Mouse (Mus musculus) left cerebral cortex, adult 11 months (tissue): ENCODE results near the gene Gmppb.

Experiments
- DNase-seq: peaks from one replicate; pipeline ENCODE4 v3.0.0; 2022; ENCODE audit warnings: low spot score

Gene Gmppb

GRCm38 (mm10) chr9:108051184-108051930 is 2.3 kb downstream of the Gmppb start:
- no peak for DNase-seq

GRCm38 (mm10) chr9:108051931-108052220 is 2.8 kb downstream of the Gmppb start:
- no peak for DNase-seq

GRCm38 (mm10) chr9:108052411-108052810 is 3.4 kb downstream of the Gmppb start:
- DNase-seq: no peak

- DNase-seq: peak; percentile 94
Measured at GRCm38 (mm10) chr9:108052885-108053664, 4.0 kb downstream of the Gmppb start, which contains the start of gene Amigo3. Gene Amigo3 (plus strand): TSS chr9:108053159.

- DNase-seq: no peak
Measured at GRCm38 (mm10) chr9:108053665-108054225, 4.7 kb downstream of the Gmppb start.

GRCm38 (mm10) chr9:108054331-108055040 is 5.4 kb downstream of the Gmppb start:
- no peak for DNase-seq

GRCm38 (mm10) chr9:108055061-108055460 is 6.0 kb downstream of the Gmppb start:
- no peak for DNase-seq

- no peak for DNase-seq
Measured at GRCm38 (mm10) chr9:108055661-108056237, 6.7 kb downstream of the Gmppb start.

- DNase-seq: no peak
Measured at GRCm38 (mm10) chr9:108056361-108057261, 7.6 kb downstream of the Gmppb start.

- no peak for DNase-seq
Measured at GRCm38 (mm10) chr9:108057262-108057562, 8.2 kb downstream of the Gmppb start.

- no peak for DNase-seq
Measured at GRCm38 (mm10) chr9:108058291-108058690, 9.2 kb downstream of the Gmppb start.

- no peak for DNase-seq
Measured at GRCm38 (mm10) chr9:108062142-108062541, 13.1 kb downstream of the Gmppb start.

GRCm38 (mm10) chr9:108063361-108063760 is 14.3 kb downstream of the Gmppb start:
- no peak for DNase-seq

GRCm38 (mm10) chr9:108065491-108066011 is 16.5 kb downstream of the Gmppb start:
- no peak for DNase-seq

GRCm38 (mm10) chr9:108067199-108067598 is 18.2 kb downstream of the Gmppb start:
- no peak for DNase-seq

GRCm38 (mm10) chr9:108067900-108068299 is 18.9 kb downstream of the Gmppb start:
- peak; percentile 61 for DNase-seq

- no peak for DNase-seq
Measured at GRCm38 (mm10) chr9:108069007-108069406, 20.0 kb downstream of the Gmppb start.

GRCm38 (mm10) chr9:108069529-108069928 is 20.5 kb downstream of the Gmppb start:
- DNase-seq: no peak

GRCm38 (mm10) chr9:108071801-108072200 is 22.8 kb downstream of the Gmppb start:
- no peak for DNase-seq

GRCm38 (mm10) chr9:108072481-108072924 is 23.5 kb downstream of the Gmppb start:
- no peak for DNase-seq
